Mouse (Mus musculus): ENCODE measurements around the gene Cyp2j6. TPM values are rescaled to one million over a fixed set of nuclear protein-coding genes. Genes with fewer than 3 reads are reported as not detected.

Cyp2j6 gene
- polyA plus RNA-seq, 1 experiment from 2014 or later, result 5.8 TPM

DNA sequence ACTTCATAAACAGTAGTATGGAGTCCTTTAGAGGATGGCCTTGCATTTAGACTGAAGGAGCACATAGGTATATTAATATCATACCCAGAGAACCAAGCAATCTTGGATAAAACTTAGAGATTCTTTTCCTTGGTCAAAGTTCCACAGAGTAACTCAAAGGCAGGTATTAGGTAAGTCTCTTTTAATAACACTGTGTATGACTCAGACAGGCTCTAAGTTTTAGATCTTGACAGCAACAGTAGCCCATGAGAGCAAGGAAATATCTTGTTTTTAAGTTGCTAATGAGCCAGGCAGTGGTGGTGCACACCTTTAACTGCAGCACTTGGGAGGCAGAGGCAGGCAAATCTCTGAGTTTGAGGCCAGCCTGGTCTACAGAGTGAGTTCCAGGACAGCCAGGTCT lies 12.3 kb upstream of the Cyp2j6 start:
- Histone ChIP-seq H3K4me2 (ENCODE audit: low read length) (no peak overlapping the region), H3K36me3 (ENCODE audit: control insufficient read depth, insufficient read depth, low read length) (no peaks in the 10 kb centered on the region), H3K27ac (replicated peaks in 1 of 2; ENCODE audit: control insufficient read depth in 1 of 2, insufficient read depth in 1 of 2, low read depth in 2 of 2, low read length in 2 of 2) (no peak overlapping the region), H3K4me3 (ENCODE audit: control insufficient read depth in 1 of 2, insufficient read depth in 1 of 2, low read depth in 1 of 2, low read length in 2 of 2) (no peak overlapping the region), H3K9ac (ENCODE audit: low read length) (no peak overlapping the region), H3K9me3 (ENCODE audit: control insufficient read depth, low read length) (no peaks in the 10 kb centered on the region), H3K4me1 (ENCODE audit: control insufficient read depth in 2 of 2, insufficient read depth in 2 of 2, low read length in 2 of 2) (no peaks in the 10 kb centered on the region), H3K27me3 (ENCODE audit: control insufficient read depth, insufficient read depth, low read length) (no peaks in the 10 kb centered on the region)
- ATAC-seq (ENCODE audit: insufficient number of reproducible peaks, insufficient read depth, low FRiP score, low read depth), result no peak

DNA sequence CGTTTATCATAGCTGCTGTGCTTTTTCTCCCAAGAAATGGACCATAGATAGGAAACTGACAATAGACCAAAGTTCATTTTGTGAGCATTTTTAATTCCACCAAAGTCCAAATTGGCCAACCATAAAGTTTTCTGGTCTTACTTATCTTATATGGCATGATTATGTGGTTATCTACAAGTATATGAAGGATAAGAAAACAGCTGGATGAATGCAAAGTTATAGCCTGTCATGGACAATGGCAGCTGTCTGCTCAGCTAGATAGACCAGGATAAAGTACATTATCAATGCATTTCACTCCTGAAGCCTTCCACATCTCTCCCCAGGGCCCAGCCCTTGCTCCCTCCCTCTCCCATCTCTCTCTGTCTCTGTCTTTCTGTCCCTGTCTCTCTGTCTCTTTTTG lies 7.0 kb upstream of the Cyp2j6 start:
- Histone ChIP-seq H3K9ac (ENCODE audit: low read length) (no peak overlapping the region), H3K4me1 (ENCODE audit: control insufficient read depth in 2 of 2, insufficient read depth in 2 of 2, low read length in 2 of 2) (no peaks in the 10 kb centered on the region), H3K27me3 (ENCODE audit: control insufficient read depth, insufficient read depth, low read length) (no peaks in the 10 kb centered on the region), H3K27ac (replicated peaks in 1 of 2; ENCODE audit: control insufficient read depth in 1 of 2, insufficient read depth in 1 of 2, low read depth in 2 of 2, low read length in 2 of 2) (no peak overlapping the region), H3K36me3 (ENCODE audit: control insufficient read depth, insufficient read depth, low read length) (no peaks in the 10 kb centered on the region), H3K9me3 (ENCODE audit: control insufficient read depth, low read length) (no peaks in the 10 kb centered on the region), H3K4me3 (ENCODE audit: control insufficient read depth in 1 of 2, insufficient read depth in 1 of 2, low read depth in 1 of 2, low read length in 2 of 2) (no peak overlapping the region), H3K4me2 (ENCODE audit: low read length) (no peak overlapping the region)
- no peak for ATAC-seq (ENCODE audit: insufficient number of reproducible peaks, insufficient read depth, low FRiP score, low read depth)
- 69% methylated on average over 1 of the region's 1 CpGs for WGBS

DNA sequence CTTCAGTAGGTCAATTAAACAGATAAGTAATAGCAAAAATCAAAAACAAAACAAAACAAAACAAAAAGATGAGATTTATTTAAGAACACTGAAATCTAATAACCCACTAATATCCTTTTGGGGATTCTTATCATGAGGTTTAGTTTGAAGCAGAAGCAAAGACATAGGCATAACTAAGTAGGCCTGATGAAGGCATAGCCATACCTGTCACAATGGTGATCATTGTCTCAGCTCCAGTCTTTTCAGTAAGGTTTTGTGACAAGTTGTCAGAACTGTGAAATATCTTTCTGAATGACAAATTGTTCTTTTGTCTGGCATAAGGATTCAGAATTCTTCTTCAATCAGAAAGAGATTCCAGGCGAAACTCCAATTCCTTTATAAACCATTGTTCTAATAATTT lies 6.3 kb upstream of the Cyp2j6 start:
- Histone ChIP-seq H3K4me2 (ENCODE audit: low read length) (no peak overlapping the region), H3K9me3 (ENCODE audit: control insufficient read depth, low read length) (no peaks in the 10 kb centered on the region), H3K27me3 (ENCODE audit: control insufficient read depth, insufficient read depth, low read length) (no peaks in the 10 kb centered on the region), H3K4me3 (ENCODE audit: control insufficient read depth in 1 of 2, insufficient read depth in 1 of 2, low read depth in 1 of 2, low read length in 2 of 2) (no peak overlapping the region), H3K27ac (replicated peaks in 1 of 2; ENCODE audit: control insufficient read depth in 1 of 2, insufficient read depth in 1 of 2, low read depth in 2 of 2, low read length in 2 of 2) (no peak overlapping the region), H3K4me1 (ENCODE audit: control insufficient read depth in 2 of 2, insufficient read depth in 2 of 2, low read length in 2 of 2) (no peaks in the 10 kb centered on the region), H3K36me3 (ENCODE audit: control insufficient read depth, insufficient read depth, low read length) (no peaks in the 10 kb centered on the region), H3K9ac (ENCODE audit: low read length) (no peak overlapping the region)
- no peak for ATAC-seq (ENCODE audit: insufficient number of reproducible peaks, insufficient read depth, low FRiP score, low read depth)
- 83% methylated on average over 1 of the region's 1 CpGs for WGBS

- Histone ChIP-seq H3K4me3 (ENCODE audit: control insufficient read depth in 1 of 2, insufficient read depth in 1 of 2, low read depth in 1 of 2, low read length in 2 of 2) (no peak overlapping the region), H3K9ac (ENCODE audit: low read length) (no peak overlapping the region), H3K4me2 (ENCODE audit: low read length) (no peak overlapping the region), H3K27me3 (ENCODE audit: control insufficient read depth, insufficient read depth, low read length) (no peaks in the 10 kb centered on the region), H3K27ac (replicated peaks in 1 of 2; ENCODE audit: control insufficient read depth in 1 of 2, insufficient read depth in 1 of 2, low read depth in 2 of 2, low read length in 2 of 2) (no peak overlapping the region), H3K4me1 (ENCODE audit: control insufficient read depth in 2 of 2, insufficient read depth in 2 of 2, low read length in 2 of 2) (peaks cover 4 to 6% of the 10 kb centered on the region in 2 experiments; a peak in 2 of 4 replicates), H3K36me3 (ENCODE audit: control insufficient read depth, insufficient read depth, low read length) (no peaks in the 10 kb centered on the region), H3K9me3 (ENCODE audit: control insufficient read depth, low read length) (no peaks in the 10 kb centered on the region)
- 71% methylated on average over 3 of the region's 3 CpGs for WGBS
- no peak for ATAC-seq (ENCODE audit: insufficient number of reproducible peaks, insufficient read depth, low FRiP score, low read depth)
Observed at GRCm38 (mm10) chr4:96551619-96552018, 1.8 kb downstream of the Cyp2j6 start.

GRCm38 (mm10) chr4:96545976-96546375 lies 7.5 kb downstream of the Cyp2j6 start:
- no peaks in the 10 kb centered on the region for H3K4me1 ChIP-seq (ENCODE audit: control insufficient read depth in 2 of 2, insufficient read depth in 2 of 2, low read length in 2 of 2)
- no peak overlapping the region for H3K4me2 ChIP-seq (ENCODE audit: low read length)
- no peak overlapping the region for H3K27ac ChIP-seq (replicated peaks in 1 of 2; ENCODE audit: control insufficient read depth in 1 of 2, insufficient read depth in 1 of 2, low read depth in 2 of 2, low read length in 2 of 2)
- H3K27me3 ChIP-seq (ENCODE audit: control insufficient read depth, insufficient read depth, low read length), result no peaks in the 10 kb centered on the region
- ATAC-seq (ENCODE audit: insufficient number of reproducible peaks, insufficient read depth, low FRiP score, low read depth), result no peak
- 46% methylated on average over 1 of the region's 1 CpGs for WGBS
- no peak overlapping the region for H3K9ac ChIP-seq (ENCODE audit: low read length)
- no peaks in the 10 kb centered on the region for H3K36me3 ChIP-seq (ENCODE audit: control insufficient read depth, insufficient read depth, low read length)
- H3K9me3 ChIP-seq (ENCODE audit: control insufficient read depth, low read length), result no peaks in the 10 kb centered on the region
- H3K4me3 ChIP-seq (ENCODE audit: control insufficient read depth in 1 of 2, insufficient read depth in 1 of 2, low read depth in 1 of 2, low read length in 2 of 2), result no peak overlapping the region

DNA sequence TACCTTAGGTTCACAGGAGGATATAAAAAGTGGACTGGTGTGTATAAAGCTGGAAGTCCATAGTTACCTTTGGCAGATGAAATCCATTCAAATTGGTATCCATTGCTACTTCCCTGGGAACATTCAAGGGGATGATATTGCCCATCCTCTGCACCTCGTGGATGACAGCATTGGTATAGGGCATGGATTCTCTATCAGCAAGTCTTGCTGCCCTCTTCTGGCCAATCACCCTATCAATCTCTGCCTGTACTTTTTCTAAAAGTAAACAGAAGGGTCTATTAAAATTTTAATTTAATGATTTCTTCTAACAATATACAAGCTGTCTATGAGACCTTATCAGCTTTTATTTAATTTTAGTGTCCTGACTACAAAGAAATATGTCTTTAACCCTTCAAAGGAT lies 27.7 kb downstream of the Cyp2j6 start:
- H3K4me2 ChIP-seq (ENCODE audit: low read length), result no peak overlapping the region
- no peak overlapping the region for H3K4me3 ChIP-seq (ENCODE audit: control insufficient read depth in 1 of 2, insufficient read depth in 1 of 2, low read depth in 1 of 2, low read length in 2 of 2)
- no peaks in the 10 kb centered on the region for H3K27me3 ChIP-seq (ENCODE audit: control insufficient read depth, insufficient read depth, low read length)
- 12% methylated on average over 1 of the region's 1 CpGs for WGBS
- no peaks in the 10 kb centered on the region for H3K9me3 ChIP-seq (ENCODE audit: control insufficient read depth, low read length)
- no peak overlapping the region for H3K27ac ChIP-seq (replicated peaks in 1 of 2; ENCODE audit: control insufficient read depth in 1 of 2, insufficient read depth in 1 of 2, low read depth in 2 of 2, low read length in 2 of 2)
- no peak overlapping the region for H3K9ac ChIP-seq (ENCODE audit: low read length)
- H3K4me1 ChIP-seq (ENCODE audit: control insufficient read depth in 2 of 2, insufficient read depth in 2 of 2, low read length in 2 of 2), result no peaks in the 10 kb centered on the region
- H3K36me3 ChIP-seq (ENCODE audit: control insufficient read depth, insufficient read depth, low read length), result peaks cover 12% of the 10 kb centered on the region; the same call in 1 of the 2 replicates
- no peak for ATAC-seq (ENCODE audit: insufficient number of reproducible peaks, insufficient read depth, low FRiP score, low read depth)

- Histone ChIP-seq H3K27me3 (ENCODE audit: control insufficient read depth, insufficient read depth, low read length) (no peaks in the 10 kb centered on the region), H3K9ac (ENCODE audit: low read length) (no peak overlapping the region), H3K27ac (replicated peaks in 1 of 2; ENCODE audit: control insufficient read depth in 1 of 2, insufficient read depth in 1 of 2, low read depth in 2 of 2, low read length in 2 of 2) (no peak overlapping the region), H3K9me3 (ENCODE audit: control insufficient read depth, low read length) (no peaks in the 10 kb centered on the region), H3K4me2 (ENCODE audit: low read length) (no peak overlapping the region), H3K4me3 (ENCODE audit: control insufficient read depth in 1 of 2, insufficient read depth in 1 of 2, low read depth in 1 of 2, low read length in 2 of 2) (no peak overlapping the region), H3K36me3 (ENCODE audit: control insufficient read depth, insufficient read depth, low read length) (0 out of 2 replicates have a peak, but pooled peaks cover 9% of the 10 kb centered on the region), H3K4me1 (ENCODE audit: control insufficient read depth in 2 of 2, insufficient read depth in 2 of 2, low read length in 2 of 2) (no peaks in the 10 kb centered on the region)
- WGBS, result 89% methylated on average over 2 of the region's 2 CpGs
- no peak for ATAC-seq (ENCODE audit: insufficient number of reproducible peaks, insufficient read depth, low FRiP score, low read depth)
Observed at GRCm38 (mm10) chr4:96522256-96522655, 31.2 kb downstream of the Cyp2j6 start.

DNA sequence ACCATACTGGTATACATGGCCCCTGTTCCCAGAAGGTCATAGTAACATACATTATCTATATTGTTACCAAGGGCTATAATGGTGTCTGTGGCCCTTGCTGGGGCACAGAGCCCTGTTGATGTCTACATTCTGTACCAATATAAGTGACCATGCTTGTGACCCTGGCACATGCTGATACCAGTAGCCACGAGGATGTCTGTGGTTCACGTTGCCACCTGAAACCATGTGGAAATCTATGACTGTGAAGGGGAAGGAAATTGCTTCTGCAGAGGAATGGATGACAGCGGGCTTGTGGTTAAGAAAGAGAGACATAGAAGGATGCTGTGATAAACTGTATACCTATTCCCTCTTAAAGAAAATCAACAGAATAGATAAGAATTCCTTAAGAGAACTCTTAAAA lies 43.4 kb downstream of the Cyp2j6 start:
- Histone ChIP-seq H3K36me3 (ENCODE audit: control insufficient read depth, insufficient read depth, low read length) (no peaks in the 10 kb centered on the region), H3K4me1 (ENCODE audit: control insufficient read depth in 2 of 2, insufficient read depth in 2 of 2, low read length in 2 of 2) (no peaks in the 10 kb centered on the region), H3K4me3 (ENCODE audit: control insufficient read depth in 1 of 2, insufficient read depth in 1 of 2, low read depth in 1 of 2, low read length in 2 of 2) (no peak overlapping the region), H3K4me2 (ENCODE audit: low read length) (no peak overlapping the region), H3K27me3 (ENCODE audit: control insufficient read depth, insufficient read depth, low read length) (no peaks in the 10 kb centered on the region), H3K9me3 (ENCODE audit: control insufficient read depth, low read length) (no peaks in the 10 kb centered on the region), H3K27ac (replicated peaks in 1 of 2; ENCODE audit: control insufficient read depth in 1 of 2, insufficient read depth in 1 of 2, low read depth in 2 of 2, low read length in 2 of 2) (no peak overlapping the region), H3K9ac (ENCODE audit: low read length) (no peak overlapping the region)
- WGBS, result 74% methylated on average over 3 of the region's 3 CpGs
- ATAC-seq (ENCODE audit: insufficient number of reproducible peaks, insufficient read depth, low FRiP score, low read depth), result no peak

All from heart, embryonic 14.5 days (tissue).